Mouse (Mus musculus) urinary bladder, adult 2 months (tissue): ENCODE measurements around the gene Tshz3. TPM values are rescaled to one million over a fixed set of nuclear protein-coding genes. Genes with fewer than 3 reads are reported as not detected.
A peak's percentile ranks its signal among the peaks of the same experiment; 100 is the strongest.

Source experiments
- DNase-seq: peaks from one replicate; pipeline ENCODE4 v3.0.0; 2022; ENCODE audit warnings: low spot score
- polyA plus RNA-seq: library from polyadenylated mRNA; depleted of rRNA; stranded (reverse); fragments of >200 nt; gene quantifications from 2 replicates; pipeline ENCODE4 v1.2.3, GENCODE M21; 2012

The Tshz3 gene
- polyA plus RNA-seq, 1 experiment = 22.7 TPM

- peak; percentile 64 for DNase-seq
Observed at GRCm38 (mm10) chr7:36696406-36697117, 1.4 kb upstream of the Tshz3 start.

GRCm38 (mm10) chr7:36697118-36697855 lies 631 bp upstream of the Tshz3 start:
- peak; percentile 57 for DNase-seq

GRCm38 (mm10) chr7:36698589-36698946 lies 650 bp downstream of the Tshz3 start:
- DNase-seq = no peak

GRCm38 (mm10) chr7:36699001-36699987 lies 1.4 kb downstream of the Tshz3 start:
- no peak for DNase-seq

GRCm38 (mm10) chr7:36706636-36707035 lies 8.7 kb downstream of the Tshz3 start:
- no peak for DNase-seq

GRCm38 (mm10) chr7:36707266-36707665 lies 9.3 kb downstream of the Tshz3 start:
- no peak for DNase-seq

GRCm38 (mm10) chr7:36707681-36708350 lies 9.9 kb downstream of the Tshz3 start:
- no peak for DNase-seq

GRCm38 (mm10) chr7:36708823-36709222 lies 10.9 kb downstream of the Tshz3 start:
- no peak for DNase-seq

- DNase-seq = no peak
Observed at GRCm38 (mm10) chr7:36709239-36709638, 11.3 kb downstream of the Tshz3 start.

GRCm38 (mm10) chr7:36709974-36710373 lies 12.1 kb downstream of the Tshz3 start:
- DNase-seq = no peak

GRCm38 (mm10) chr7:36710387-36710786 lies 12.5 kb downstream of the Tshz3 start:
- DNase-seq = no peak

GRCm38 (mm10) chr7:36711766-36712165 lies 13.8 kb downstream of the Tshz3 start:
- DNase-seq = no peak

- no peak for DNase-seq
Observed at GRCm38 (mm10) chr7:36714323-36714722, 16.4 kb downstream of the Tshz3 start.

GRCm38 (mm10) chr7:36717192-36717591 lies 19.3 kb downstream of the Tshz3 start:
- DNase-seq = no peak

- DNase-seq = no peak
Observed at GRCm38 (mm10) chr7:36720830-36721229, 22.9 kb downstream of the Tshz3 start.

GRCm38 (mm10) chr7:36736303-36737050 lies 38.6 kb downstream of the Tshz3 start:
- DNase-seq = no peak

- no peak for DNase-seq
Observed at GRCm38 (mm10) chr7:36751480-36751879, 53.6 kb downstream of the Tshz3 start.

GRCm38 (mm10) chr7:36767501-36768092 lies 69.7 kb downstream of the Tshz3 start:
- DNase-seq = no peak

GRCm38 (mm10) chr7:36773086-36773485 lies 75.2 kb downstream of the Tshz3 start:
- no peak for DNase-seq

GRCm38 (mm10) chr7:36776956-36777355 lies 79.0 kb downstream of the Tshz3 start:
- DNase-seq = no peak
